Mouse (Mus musculus) hindbrain, embryonic 16.5 days (tissue): ENCODE results near the gene Dclk2. TPM values are rescaled to one million over a fixed set of nuclear protein-coding genes. Genes with fewer than 3 reads are reported as not detected.
A peak's percentile ranks its signal among the peaks of the same experiment; 100 is the strongest.

ENCODE experiments used
- ATAC-seq: fragments of 200-750 bp; cut with Nextera tagmentation; 2 replicates; pipeline ENCODE4 v1.8.0; 2017; ENCODE audit warnings: moderate TSS enrichment, moderate library complexity
- H3K27ac ChIP-seq: fragments of 300-500 bp; sonication (generic); 2 replicates; pipeline ENCODE4 v1.5.1; 2014; ENCODE audit warnings: low read depth, mild to moderate bottlenecking, control low read depth, low read length, moderate library complexity
- H3K27me3 ChIP-seq: fragments of 300-500 bp; sonication (generic); replicated peaks from 2 replicates; pipeline ENCODE4 v1.6.1; 2014; ENCODE audit warnings: low read length; ENCODE audit not compliant: control insufficient read depth, insufficient read depth
- H3K36me3 ChIP-seq: fragments of 300-500 bp; sonication (generic); 2 replicates; pipeline ENCODE4 v1.6.1; 2014; ENCODE audit warnings: mild to moderate bottlenecking, low read length, moderate library complexity, mixed read lengths; ENCODE audit not compliant: control insufficient read depth, insufficient read depth
- H3K4me1 ChIP-seq: fragments of 300-500 bp; sonication (generic); 2 replicates; pipeline ENCODE4 v1.6.1; 2014; ENCODE audit warnings: low read depth, low read length; ENCODE audit not compliant: control insufficient read depth, insufficient read depth
- H3K4me2 ChIP-seq: fragments of 300-500 bp; sonication (generic); 2 replicates; pipeline ENCODE4 v1.6.1; 2014; ENCODE audit warnings: mild to moderate bottlenecking, low read length, control low read depth, moderate library complexity
- H3K4me3 ChIP-seq: fragments of 300-500 bp; sonication (generic); 2 replicates; pipeline ENCODE4 v1.5.1; 2014; ENCODE audit warnings: mild to moderate bottlenecking, low read length, control low read depth, moderate library complexity
- H3K9ac ChIP-seq: fragments of 300-500 bp; sonication (generic); 2 replicates; pipeline ENCODE4 v1.6.1; 2014; ENCODE audit warnings: low read depth, mild to moderate bottlenecking, control low read depth, low read length, moderate library complexity
- H3K9me3 ChIP-seq: fragments of 300-500 bp; sonication (generic); 2 replicates; pipeline ENCODE4 v1.6.1; 2014; ENCODE audit warnings: mild to moderate bottlenecking, low read length, moderate library complexity; ENCODE audit not compliant: control insufficient read depth
- WGBS: fragments of 180-500 bp; shearing (Covaris S2); extraction: QIAGEN DNeasy Blood & Tissue Kit; methylation state at CpG from one replicate; pipeline ENCODE4 v1.1.7; 2014; 5-methylcytosine and 5-hydroxymethylcytosine counted together
- polyA plus RNA-seq: library from polyadenylated mRNA; unstranded; fragments of >200 nt; fragmentation: Nextera tagmentation; extraction: Ambion mirVana; gene quantifications from 2 replicates; pipeline ENCODE4 v1.2.1, GENCODE M21; 2015

The Dclk2 gene
- polyA plus RNA-seq, 1 experiment from 2014 or later, result 74.9 TPM

DNA sequence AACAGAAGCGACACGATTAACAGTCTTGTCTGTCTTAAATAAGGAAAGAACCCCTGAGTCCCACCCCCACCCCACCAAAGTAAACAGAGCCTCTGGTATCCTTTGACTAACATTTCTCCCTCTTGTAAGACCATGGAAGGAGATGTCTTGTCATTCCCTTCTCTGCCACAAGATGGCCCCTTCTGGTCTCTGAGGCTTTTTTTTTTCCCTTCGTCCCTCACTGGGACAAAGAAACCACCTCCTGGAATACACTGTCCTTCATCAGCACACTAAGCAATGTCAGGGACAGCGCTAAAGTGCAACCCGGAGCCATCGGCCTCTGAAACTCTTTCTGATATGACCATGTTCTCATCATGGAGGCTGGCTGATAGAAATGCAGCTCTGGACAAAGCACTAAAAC, 131.9 kb downstream of the Dclk2 start:
- H3K4me2 ChIP-seq, result no peak overlapping the region

GRCm38 (mm10) chr3:86787423-86788123, 133.1 kb downstream of the Dclk2 start:
- H3K36me3 ChIP-seq, result peaks cover 9% of the 10 kb centered on the region
- peak overlapping the region; percentile 43; the same call in 1 of the 2 replicates for H3K9ac ChIP-seq

More for the DNA sequence above, 131.9 kb downstream of the Dclk2 start:
- WGBS, result 37% methylated on average over 6 of the region's 6 CpGs
- Histone ChIP-seq H3K9me3 (no peaks in the 10 kb centered on the region), H3K4me1 (peaks cover 26% of the 10 kb centered on the region), H3K27ac (peak overlapping the region; percentile 57), H3K36me3 (peaks cover 7% of the 10 kb centered on the region), H3K9ac (0 out of 2 replicates have a peak overlapping the region, but pooled peaks have one; percentile 11), H3K27me3 (no peaks in the 10 kb centered on the region), H3K4me3 (no peak overlapping the region)
- no peak for ATAC-seq

DNA sequence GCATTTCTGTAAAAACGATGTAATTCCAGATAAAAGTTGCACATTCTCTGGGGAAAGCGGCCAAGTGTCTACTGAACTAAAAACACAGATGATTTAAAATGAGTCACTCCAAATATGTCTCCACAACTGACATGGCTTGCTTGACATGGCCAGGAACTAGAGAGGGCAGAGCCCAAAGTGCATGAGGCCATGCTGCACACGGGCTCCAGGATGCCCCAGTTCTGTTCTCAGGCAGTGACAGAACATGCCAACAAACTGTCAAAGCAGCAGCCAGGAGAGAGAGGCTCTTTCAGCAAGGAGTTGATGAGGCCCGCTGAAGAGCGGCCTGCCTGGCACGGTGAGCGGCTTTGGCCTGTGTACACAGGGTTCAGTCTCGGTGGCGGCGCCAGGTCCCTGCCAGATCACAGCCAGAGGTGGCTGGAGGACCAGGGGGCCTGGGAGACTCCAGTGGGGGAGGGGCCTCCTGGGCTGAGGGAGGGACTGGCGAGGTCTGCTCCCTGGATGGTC, 133.8 kb downstream of the Dclk2 start:
- Histone ChIP-seq H3K4me2 (no peak overlapping the region), H3K4me1 (peaks cover 24% of the 10 kb centered on the region), H3K27ac (peak overlapping the region; percentile 82), H3K36me3 (peaks cover 9% of the 10 kb centered on the region), H3K4me3 (no peak overlapping the region), H3K9me3 (no peaks in the 10 kb centered on the region), H3K27me3 (no peaks in the 10 kb centered on the region), H3K9ac (0 out of 2 replicates have a peak overlapping the region, but pooled peaks have one; percentile 43)
- 56% methylated on average over 11 of the region's 11 CpGs for WGBS
- ATAC-seq, result peak; percentile 93

More at GRCm38 (mm10) chr3:86787423-86788123, 133.1 kb downstream of the Dclk2 start:
- Histone ChIP-seq H3K9me3 (no peaks in the 10 kb centered on the region), H3K27ac (peak overlapping the region; percentile 82), H3K4me3 (no peak overlapping the region), H3K27me3 (no peaks in the 10 kb centered on the region), H3K4me2 (no peak overlapping the region), H3K4me1 (peaks cover 24% of the 10 kb centered on the region)
- ATAC-seq, result no peak
- WGBS, result 68% methylated on average over 10 of the region's 10 CpGs

DNA sequence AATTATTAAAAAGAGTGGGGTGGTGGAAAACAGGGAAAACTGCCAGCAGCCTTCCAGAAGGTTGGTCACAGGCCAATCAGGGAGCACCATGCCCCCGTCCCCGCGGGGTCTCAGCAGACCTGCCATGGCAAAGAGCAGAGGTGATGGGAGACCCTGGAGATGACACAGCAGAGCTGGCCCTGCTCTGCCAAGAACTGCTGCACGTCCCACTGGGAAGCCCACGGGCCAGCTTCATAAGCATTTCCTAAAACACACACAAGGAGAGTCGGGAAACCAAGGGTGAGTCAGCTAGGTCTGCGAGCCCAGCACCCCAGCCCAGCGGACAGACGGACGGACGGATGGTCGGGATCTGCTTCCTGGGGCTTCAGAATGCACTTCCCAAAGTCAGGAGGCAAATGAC, 134.4 kb downstream of the Dclk2 start:
- H3K27ac ChIP-seq, result peak overlapping the region; percentile 82
- peaks cover 24% of the 10 kb centered on the region for H3K4me1 ChIP-seq
- 70% methylated on average over 12 of the region's 12 CpGs for WGBS

GRCm38 (mm10) chr3:86784930-86785329, 135.7 kb downstream of the Dclk2 start:
- H3K36me3 ChIP-seq, result peaks cover 7% of the 10 kb centered on the region; the same call in 1 of the 2 replicates
- no peaks in the 10 kb centered on the region for H3K9me3 ChIP-seq
- H3K4me3 ChIP-seq, result no peak overlapping the region
- H3K27me3 ChIP-seq, result no peaks in the 10 kb centered on the region
- no peak overlapping the region for H3K4me2 ChIP-seq
- no peak for ATAC-seq
- WGBS, result 74% methylated on average over 11 of the region's 11 CpGs
- H3K27ac ChIP-seq, result peak overlapping the region; percentile 51; the same call in 1 of the 2 replicates
- H3K4me1 ChIP-seq, result peaks cover 22% of the 10 kb centered on the region
- no peak overlapping the region for H3K9ac ChIP-seq

More for the DNA sequence above, 134.4 kb downstream of the Dclk2 start:
- no peak for ATAC-seq
- Histone ChIP-seq H3K27me3 (no peaks in the 10 kb centered on the region), H3K4me3 (no peak overlapping the region), H3K4me2 (no peak overlapping the region), H3K36me3 (peaks cover 9% of the 10 kb centered on the region), H3K9ac (no peak overlapping the region), H3K9me3 (no peaks in the 10 kb centered on the region)

DNA sequence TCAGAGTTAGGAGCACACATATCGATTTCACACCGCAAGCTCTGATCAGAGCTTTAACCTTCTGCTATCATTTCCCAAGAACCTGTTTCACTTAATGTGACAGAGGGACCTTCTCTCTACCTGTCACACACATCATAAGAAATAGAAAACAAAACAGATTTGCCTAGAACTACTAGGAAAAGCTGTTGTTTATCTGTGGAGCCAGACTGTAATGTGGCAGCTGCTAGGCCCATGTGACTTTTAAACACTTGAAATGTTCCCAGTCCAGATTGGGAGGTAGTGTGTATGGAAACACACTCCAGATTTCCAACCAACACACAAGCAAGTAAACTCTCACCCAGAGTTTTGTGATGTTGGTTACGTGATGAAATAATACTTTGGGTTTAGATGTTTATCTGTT, 136.6 kb downstream of the Dclk2 start:
- Histone ChIP-seq H3K36me3 (peaks cover 7% of the 10 kb centered on the region; the same call in 1 of the 2 replicates), H3K4me1 (peaks cover 20% of the 10 kb centered on the region), H3K27me3 (no peaks in the 10 kb centered on the region), H3K4me3 (no peak overlapping the region), H3K27ac (no peak overlapping the region), H3K9me3 (no peaks in the 10 kb centered on the region), H3K9ac (no peak overlapping the region), H3K4me2 (no peak overlapping the region)
- WGBS, result 94% methylated on average over 3 of the region's 3 CpGs
- no peak for ATAC-seq

GRCm38 (mm10) chr3:86779704-86780103, 140.9 kb downstream of the Dclk2 start:
- Histone ChIP-seq H3K4me1 (peaks cover 7% of the 10 kb centered on the region), H3K4me3 (no peak overlapping the region), H3K9ac (no peak overlapping the region), H3K36me3 (peaks cover 3% of the 10 kb centered on the region; the same call in 1 of the 2 replicates), H3K27ac (0 out of 2 replicates have a peak overlapping the region, but pooled peaks have one; percentile 23), H3K4me2 (no peak overlapping the region), H3K9me3 (no peaks in the 10 kb centered on the region), H3K27me3 (no peaks in the 10 kb centered on the region)
- WGBS, result 83% methylated on average over 4 of the region's 4 CpGs
- 0 out of 2 replicates have a peak, but pooled peaks have one; percentile 7 for ATAC-seq

GRCm38 (mm10) chr3:86775444-86775828, 145.2 kb downstream of the Dclk2 start:
- WGBS, result 54% methylated on average over 6 of the region's 6 CpGs

More at GRCm38 (mm10) chr3:86775444-86775828, 145.2 kb downstream of the Dclk2 start:
- no peaks in the 10 kb centered on the region for H3K36me3 ChIP-seq
- H3K4me2 ChIP-seq, result peak overlapping the region; percentile 12; the same call in 1 of the 2 replicates
- H3K9ac ChIP-seq, result no peak overlapping the region
- H3K27ac ChIP-seq, result peak overlapping the region; percentile 46
- no peak overlapping the region for H3K4me3 ChIP-seq
- H3K4me1 ChIP-seq, result peaks cover 12% of the 10 kb centered on the region
- H3K27me3 ChIP-seq, result no peaks in the 10 kb centered on the region
- no peaks in the 10 kb centered on the region for H3K9me3 ChIP-seq
- peak; percentile 48; the same call in 1 of the 2 replicates for ATAC-seq
